Mouse (Mus musculus): ENCODE measurements around the gene Aff3. TPM values are rescaled to one million over a fixed set of nuclear protein-coding genes. Genes with fewer than 3 reads are reported as not detected.

Gene Aff3
- total RNA-seq, 2 experiments from 2014 or later: 11.4 to 14.2 TPM

DNA sequence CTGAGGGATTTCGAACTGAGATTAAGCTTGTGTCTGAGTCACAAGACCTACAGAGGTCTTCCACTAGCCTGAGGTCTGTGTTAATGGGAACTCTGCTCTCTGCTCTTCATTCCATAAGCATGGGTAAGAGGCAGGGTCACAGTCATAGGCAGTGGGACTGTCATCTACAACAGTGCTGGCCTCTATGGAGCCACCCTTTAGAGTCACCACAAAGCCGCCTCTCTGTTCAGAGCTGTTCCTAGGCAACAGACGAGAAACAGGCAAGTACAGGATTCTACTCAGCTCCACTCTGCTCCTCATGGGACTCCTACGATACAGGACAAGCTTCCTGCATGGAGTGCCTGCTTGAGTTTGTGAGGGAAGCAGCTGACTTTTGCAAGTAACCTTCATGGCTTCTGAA, 371.9 kb downstream of the Aff3 start:
- no peak for DNase-seq (ENCODE audit: low spot score in 2 of 2)

GRCm38 (mm10) chr1:38291915-38292314, 372.8 kb downstream of the Aff3 start:
- no peak for DNase-seq (ENCODE audit: low spot score in 2 of 2)

GRCm38 (mm10) chr1:38291497-38291896, 373.3 kb downstream of the Aff3 start:
- DNase-seq (ENCODE audit: low spot score in 2 of 2): no peak

DNA sequence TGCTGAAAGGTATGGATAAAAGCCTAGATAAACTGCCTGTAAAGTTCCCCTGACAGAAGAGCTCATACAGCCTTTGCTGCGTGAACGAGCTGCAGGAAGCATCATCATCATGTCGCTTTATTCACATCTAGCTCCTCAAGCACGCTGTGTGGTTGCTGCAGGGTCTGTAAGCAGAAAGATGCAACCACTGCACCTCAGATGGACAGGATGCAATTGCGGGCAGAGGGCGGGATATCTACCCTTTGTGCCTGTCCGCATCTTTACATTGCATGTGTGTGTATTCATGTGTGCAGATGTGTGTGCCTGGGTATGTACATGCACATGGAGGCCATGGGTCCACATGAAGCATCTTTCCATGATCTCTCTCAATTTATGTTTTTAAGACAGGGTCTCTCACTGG, 373.9 kb downstream of the Aff3 start:
- DNase-seq (ENCODE audit: low spot score in 2 of 2): no peak

DNA sequence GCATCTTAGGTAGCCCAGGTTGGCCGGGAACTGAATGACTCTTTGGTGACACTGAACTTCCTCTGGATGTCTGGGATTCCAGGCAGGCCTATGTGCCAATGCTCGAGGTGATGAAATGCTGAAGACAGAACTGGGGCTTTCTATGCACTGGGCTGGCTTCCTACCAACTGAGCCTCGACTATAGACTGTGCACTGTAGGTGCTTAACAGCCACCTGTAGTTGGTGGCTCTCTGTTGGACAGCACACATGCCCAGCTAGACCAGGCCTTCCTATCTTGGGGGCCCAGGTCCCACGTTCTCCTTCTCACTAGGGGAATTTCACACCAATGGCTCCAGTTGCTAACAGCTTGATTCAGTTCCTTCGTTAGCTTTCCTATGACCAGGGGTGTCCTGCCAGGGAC, 374.9 kb downstream of the Aff3 start:
- DNase-seq (ENCODE audit: low spot score in 2 of 2): no peak

- no peak for DNase-seq (ENCODE audit: low spot score in 2 of 2)
These were observed 376.0 kb downstream of the Aff3 start for GRCm38 (mm10) chr1:38288716-38289115.

- DNase-seq (ENCODE audit: low spot score in 2 of 2): no peak
These were observed 378.2 kb downstream of the Aff3 start for GRCm38 (mm10) chr1:38286551-38286950.

DNA sequence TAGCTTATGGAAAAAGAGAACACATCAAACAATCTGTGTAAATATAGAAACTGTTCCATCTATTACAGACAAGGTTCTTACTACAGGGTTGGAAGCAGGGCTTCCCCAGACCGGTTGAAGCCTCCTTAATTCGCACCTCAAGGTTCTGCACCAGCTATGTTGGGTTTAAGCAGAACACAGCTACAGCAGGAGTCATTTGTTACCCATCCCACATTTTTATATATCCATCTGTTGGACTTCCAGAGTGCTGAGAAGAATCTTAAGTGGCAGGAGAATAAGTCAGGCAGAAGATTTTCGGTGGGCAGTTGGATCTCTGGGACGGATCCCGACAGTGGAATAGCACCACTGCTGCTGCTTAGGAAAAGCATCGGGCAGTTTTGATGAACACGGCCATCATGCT, 384.2 kb downstream of the Aff3 start:
- no peak for DNase-seq (ENCODE audit: low spot score in 2 of 2)

DNA sequence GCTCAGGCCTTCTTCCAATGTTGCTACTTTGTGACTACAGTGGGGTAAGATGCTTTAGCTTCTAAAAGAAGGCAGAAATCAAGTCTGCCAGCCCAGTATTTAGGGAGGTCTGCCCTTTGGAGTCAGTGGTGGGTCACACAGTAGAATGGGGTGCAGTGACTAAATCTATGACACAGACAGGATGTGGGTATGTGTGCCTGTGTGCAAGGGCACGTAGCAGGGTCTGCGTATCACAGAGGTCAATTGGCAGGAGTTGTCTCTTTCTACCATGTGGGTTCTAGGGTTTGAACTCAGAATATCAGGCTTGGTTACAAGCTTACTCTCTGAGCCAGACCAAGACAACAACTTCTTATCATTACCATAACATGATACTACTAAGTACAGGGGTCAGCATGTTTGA, 393.4 kb downstream of the Aff3 start:
- no peak for DNase-seq (ENCODE audit: low spot score in 2 of 2)

DNA sequence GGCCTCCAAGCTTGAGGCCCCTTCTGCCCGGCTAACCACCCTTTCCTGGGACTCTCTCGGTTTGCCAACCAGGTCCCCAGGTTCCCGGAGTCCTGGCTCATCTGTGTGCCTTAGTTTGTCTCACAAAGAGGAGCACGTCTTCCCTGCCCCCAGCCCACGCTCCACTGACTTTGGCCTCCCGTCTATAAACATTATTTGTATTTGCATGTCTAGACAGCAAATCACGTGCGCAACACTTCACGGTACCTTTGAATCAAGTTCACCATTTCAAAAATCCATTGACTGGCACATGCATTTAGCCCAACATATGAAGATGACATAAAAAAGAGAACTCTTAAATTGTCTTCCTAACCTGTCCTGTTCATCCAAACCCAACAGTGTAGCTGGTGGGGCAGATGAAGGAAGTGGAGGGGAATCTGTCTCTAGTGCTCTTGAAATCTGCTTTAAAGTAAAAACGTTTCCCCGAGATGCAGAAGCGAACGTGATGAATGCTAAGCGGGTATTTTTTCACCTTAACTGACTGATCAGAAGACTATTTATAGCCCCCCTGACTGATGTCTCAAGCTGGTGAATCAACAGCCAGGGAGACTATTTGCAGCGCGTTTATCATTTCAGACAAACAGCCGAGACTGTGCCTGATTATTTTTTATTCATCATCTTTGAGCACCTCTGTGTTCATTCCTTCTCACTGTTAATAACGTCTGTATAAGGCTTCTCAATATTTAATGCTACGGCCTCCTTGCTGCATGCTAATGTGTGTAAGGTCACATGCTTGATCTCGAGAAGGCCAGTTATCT, 396.3 kb downstream of the Aff3 start:
- DNase-seq (ENCODE audit: low spot score in 2 of 2): no peak

DNA sequence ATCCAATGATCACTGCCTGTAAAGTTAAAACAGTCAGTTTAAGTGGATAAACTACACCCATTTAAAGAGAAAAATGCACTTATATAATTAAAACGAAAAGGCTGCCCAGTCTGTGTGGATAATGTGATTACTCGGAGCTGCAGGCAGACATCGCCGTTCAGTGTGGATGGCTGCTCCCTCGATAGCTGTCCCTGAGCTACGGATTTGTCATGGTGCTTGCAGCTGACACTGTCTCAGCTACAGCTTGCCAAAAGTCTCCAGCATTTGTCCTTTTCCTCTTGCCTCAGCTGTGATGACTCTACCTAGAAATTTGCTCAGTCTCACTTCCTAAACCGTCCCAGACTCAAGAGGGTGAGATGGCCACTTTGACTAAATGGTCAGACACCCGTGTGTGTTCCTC, 401.5 kb downstream of the Aff3 start:
- peak in 1 of 2 experiments; percentile 30 for DNase-seq (ENCODE audit: low spot score in 2 of 2)

GRCm38 (mm10) chr1:38262362-38263154, 402.2 kb downstream of the Aff3 start:
- DNase-seq (ENCODE audit: low spot score in 2 of 2): peak in 1 of 2 experiments; percentile 55

DNA sequence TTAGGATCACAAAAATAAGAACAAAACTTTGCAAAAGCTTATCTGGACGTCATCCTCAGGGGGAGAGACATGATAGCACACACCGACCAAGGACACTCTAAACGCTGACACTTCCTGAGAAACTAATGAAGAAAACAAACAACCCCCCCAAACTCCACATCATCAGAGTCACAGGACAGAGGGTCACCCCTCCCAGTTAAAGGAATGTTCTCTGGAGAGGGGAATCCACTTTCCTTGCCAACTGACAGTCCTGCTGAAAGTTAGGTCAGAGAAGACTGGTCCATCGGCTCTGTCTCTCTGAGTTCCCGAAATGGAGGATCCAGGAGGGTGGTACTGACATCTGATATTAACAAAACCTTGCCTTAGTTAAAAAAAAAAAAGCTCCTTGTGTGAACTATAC, 403.7 kb downstream of the Aff3 start:
- no peak for DNase-seq (ENCODE audit: low spot score in 2 of 2)

DNA sequence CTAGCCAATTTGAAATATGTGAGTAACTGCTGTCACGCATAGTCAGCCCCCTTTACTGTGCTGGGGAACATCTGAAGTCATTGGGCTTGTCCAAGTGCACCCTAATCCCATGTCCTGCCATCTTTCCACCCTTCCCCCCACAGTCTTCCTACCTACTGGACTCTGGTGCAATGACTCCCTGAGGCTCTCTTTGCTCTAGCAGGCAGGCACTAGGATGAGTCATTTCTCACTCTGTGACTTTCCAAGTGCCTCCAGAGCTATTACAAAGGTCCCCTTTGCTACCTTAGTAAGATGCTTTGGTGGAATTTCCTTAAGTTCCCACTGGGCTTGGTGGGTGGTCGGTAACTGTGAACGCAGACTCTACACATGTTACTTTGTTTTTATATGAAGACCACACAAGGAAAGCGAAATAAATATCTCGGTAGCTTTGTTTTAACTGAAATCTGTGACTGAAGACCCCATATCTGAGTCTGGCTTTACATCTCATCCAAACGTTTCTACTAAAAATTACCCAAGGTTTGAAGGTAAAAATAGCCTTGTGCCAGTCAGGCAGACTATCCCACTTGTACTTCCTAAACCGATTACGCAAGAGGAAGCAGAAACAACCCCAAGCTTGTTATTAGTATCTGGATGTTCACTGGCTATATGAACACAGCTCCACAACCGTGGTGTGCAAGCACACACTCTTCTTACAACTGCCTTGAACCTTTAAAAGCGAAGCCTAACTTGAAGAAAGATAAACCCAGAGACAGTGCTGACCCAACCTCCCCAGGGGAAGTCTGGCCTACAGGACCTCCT, 405.0 kb downstream of the Aff3 start:
- no peak for DNase-seq (ENCODE audit: low spot score in 2 of 2)

- DNase-seq (ENCODE audit: low spot score in 2 of 2): no peak
These were observed 410.3 kb downstream of the Aff3 start for GRCm38 (mm10) chr1:38254426-38254825.

- peak in 1 of 2 experiments; percentile 31 for DNase-seq (ENCODE audit: low spot score in 2 of 2)
These were observed 412.0 kb downstream of the Aff3 start for GRCm38 (mm10) chr1:38252766-38253079.

GRCm38 (mm10) chr1:38252031-38252765, 412.6 kb downstream of the Aff3 start:
- no peak for DNase-seq (ENCODE audit: low spot score in 2 of 2)

GRCm38 (mm10) chr1:38251448-38251847, 413.3 kb downstream of the Aff3 start:
- DNase-seq (ENCODE audit: low spot score in 2 of 2): no peak

- DNase-seq (ENCODE audit: low spot score in 2 of 2): no peak
These were observed 414.5 kb downstream of the Aff3 start for GRCm38 (mm10) chr1:38250246-38250645.

DNA sequence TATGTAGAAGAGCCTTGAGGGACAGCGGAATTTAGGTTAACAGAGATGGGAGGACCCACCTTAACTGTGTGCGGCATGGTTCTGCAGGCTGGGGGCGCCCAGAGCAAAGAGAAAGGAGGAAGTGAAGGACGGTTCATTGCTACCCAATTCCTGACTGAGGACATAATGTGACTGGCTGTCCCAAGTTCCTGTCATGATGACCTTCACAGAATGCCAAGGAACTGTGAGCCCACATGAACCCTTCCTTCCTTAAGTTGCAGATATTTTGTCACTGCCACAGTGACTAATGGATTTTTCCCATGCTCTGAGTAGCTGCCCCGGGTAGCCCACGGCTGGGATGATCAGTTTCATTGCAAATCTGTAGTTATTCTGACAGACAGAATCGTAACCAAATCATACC, 415.2 kb downstream of the Aff3 start:
- DNase-seq (ENCODE audit: low spot score in 2 of 2): no peak

DNA sequence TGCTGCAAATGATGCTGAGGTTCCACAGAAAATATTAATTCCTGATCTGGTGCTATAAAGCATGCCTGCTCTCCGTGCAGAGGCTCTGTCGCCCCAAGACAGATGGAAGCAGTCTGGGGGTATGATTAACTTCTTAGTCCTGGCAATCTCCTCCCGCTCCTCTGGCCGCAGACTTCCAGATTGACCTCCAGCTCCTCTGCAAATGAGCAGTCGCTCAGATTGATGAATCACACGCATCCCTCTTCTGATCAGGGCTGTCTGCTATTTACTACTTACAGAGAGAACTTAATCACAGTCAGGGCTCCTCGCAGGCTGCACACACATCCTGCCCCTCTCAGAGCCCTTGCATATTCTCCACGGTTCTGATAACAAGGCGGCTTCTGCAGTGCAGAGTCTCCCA, 416.7 kb downstream of the Aff3 start:
- no peak for DNase-seq (ENCODE audit: low spot score in 2 of 2)

Data from gastrocnemius, postnatal 4 days (tissue).